Comparison of ENCODE assay signal across 22 mouse cellular contexts in the genomic region with DNA sequence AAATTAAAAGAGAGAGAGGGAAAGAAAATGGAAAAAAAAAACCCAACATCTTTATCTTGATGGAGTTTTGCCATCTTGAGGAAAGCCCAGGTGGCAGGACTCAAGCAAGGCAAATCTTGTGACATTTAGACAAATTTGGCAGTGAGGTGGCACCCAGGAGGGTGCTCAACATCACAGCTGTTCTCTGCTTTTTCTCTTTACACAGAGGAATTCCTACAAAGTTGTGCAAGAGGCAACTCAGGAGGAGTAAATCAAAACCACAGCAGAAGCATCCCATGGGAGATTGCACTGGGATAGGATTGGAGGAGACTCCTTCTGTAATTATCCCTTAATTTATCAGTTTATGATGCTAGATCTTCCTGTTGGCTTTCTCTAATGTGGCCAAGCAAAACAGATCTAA.
DNase-seq lines count a peak whose midpoint lies in the region; ATAC-seq and TF ChIP-seq lines count a peak whose summit lies in the region.
"Had no signal": no experiment of that assay in that cellular context is flagged by ENCODE, and none has a peak within 500 bp of the region (broad histone marks: within the 10 kb centered on the region; RNA-seq: fewer than 3 reads in every experiment).

No protein-coding gene starts in this region.

- H3K27ac ChIP-seq in kidney, postnatal 0 days, result no peak overlapping the region
- no peak overlapping the region for H3K27ac ChIP-seq in kidney, embryonic 15.5 days
- H3K27ac ChIP-seq: embryonic facial prominence, embryonic 13.5 days; forebrain, embryonic 10.5 days; gastrocnemius, adult 2 months; heart, embryonic 10.5 days; hindbrain, embryonic 12.5 days; liver, embryonic 14.5 days; midbrain, embryonic 13.5 days; neural tube, embryonic 15.5 days; stomach, embryonic 15.5 days had no signal

- H3K36me3 ChIP-seq in kidney, postnatal 0 days (ENCODE audit: insufficient read depth, low read length), result no peaks in the 10 kb centered on the region
- peaks cover 28% of the 10 kb centered on the region for H3K36me3 ChIP-seq in kidney, embryonic 15.5 days

- no peaks in the 10 kb centered on the region for H3K4me1 ChIP-seq in kidney, postnatal 0 days (replicated peaks; ENCODE audit: insufficient read depth, low read length)
- H3K4me1 ChIP-seq in kidney, embryonic 15.5 days, result no peaks in the 10 kb centered on the region
- H3K4me1 ChIP-seq: embryonic facial prominence, embryonic 13.5 days; forebrain, embryonic 10.5 days; heart, embryonic 10.5 days; hindbrain, embryonic 12.5 days; midbrain, embryonic 13.5 days; neural tube, embryonic 15.5 days; stomach, embryonic 15.5 days had no signal

- H3K9me3 ChIP-seq in kidney, postnatal 0 days (replicated peaks; ENCODE audit: low read length), result no peaks in the 10 kb centered on the region
- H3K9me3 ChIP-seq in kidney, embryonic 15.5 days (replicated peaks), result no peaks in the 10 kb centered on the region
- H3K9me3 ChIP-seq: embryonic facial prominence, embryonic 13.5 days; forebrain, embryonic 10.5 days; heart, embryonic 10.5 days; hindbrain, embryonic 12.5 days; midbrain, embryonic 13.5 days; neural tube, embryonic 15.5 days; stomach, embryonic 15.5 days had no signal

- H3K9ac ChIP-seq in kidney, postnatal 0 days (ENCODE audit: low read depth, low read length), result no peak overlapping the region
- H3K9ac ChIP-seq in kidney, embryonic 15.5 days, result no peak overlapping the region
- H3K9ac ChIP-seq: embryonic facial prominence, embryonic 13.5 days; hindbrain, embryonic 12.5 days; liver, embryonic 14.5 days; midbrain, embryonic 13.5 days; neural tube, embryonic 15.5 days; stomach, embryonic 15.5 days had no signal

- H3K4me3 ChIP-seq in kidney, postnatal 0 days (replicated peaks; ENCODE audit: low read depth, low read length), result no peak overlapping the region
- H3K4me3 ChIP-seq in kidney, embryonic 15.5 days (replicated peaks), result no peak overlapping the region
- H3K4me3 ChIP-seq: embryonic facial prominence, embryonic 13.5 days; forebrain, embryonic 10.5 days; gastrocnemius, adult 2 months; heart, embryonic 10.5 days; hindbrain, embryonic 12.5 days; midbrain, embryonic 13.5 days; neural tube, embryonic 15.5 days; stomach, embryonic 15.5 days had no signal

- no peak overlapping the region for H3K4me2 ChIP-seq in kidney, postnatal 0 days (ENCODE audit: low read length)
- no peak overlapping the region for H3K4me2 ChIP-seq in kidney, embryonic 15.5 days
- H3K4me2 ChIP-seq: embryonic facial prominence, embryonic 13.5 days; hindbrain, embryonic 12.5 days; midbrain, embryonic 13.5 days; neural tube, embryonic 15.5 days; stomach, embryonic 15.5 days had no signal

- DNase-seq in gastrocnemius, adult 18-20 months (ENCODE audit: low spot score), result peak; percentile 7
- no peak for DNase-seq in gastrocnemius, postnatal 10 days
- DNase-seq in kidney, postnatal 0 days (ENCODE audit: low spot score), result peak; percentile 18
- peak; percentile 18 for DNase-seq in cerebellum, adult 8-10 months
- DNase-seq in cerebellum, postnatal 36 days, result peak; percentile 18 to 26
- no peak for DNase-seq in c-Kit-positive CD71-positive TER-119-positive erythroid progenitor cells, embryonic 14.5 days (ENCODE audit: low spot score)
- no peak for DNase-seq in retina, embryonic 14.5 days (ENCODE audit: low spot score)
- DNase-seq: adrenal gland, adult 2 months; gastrocnemius, adult 2 months; kidney, adult 18-20 months; right cerebral cortex, postnatal 14 days; thymus, adult 18-20 months; thymus, postnatal 4 days had no signal

- no peak for TF ChIP-seq CTCF in kidney, postnatal 0 days (IDR thresholded peaks at IDR 0.05; ENCODE audit: low read depth)

- no peak for ATAC-seq in kidney, postnatal 0 days (replicated peaks; ENCODE audit: low FRiP score, low read depth)
- ATAC-seq in kidney, embryonic 15.5 days (replicated peaks; ENCODE audit: low FRiP score), result no peak
- ATAC-seq: midbrain, embryonic 13.5 days had no signal

- no peaks in the 10 kb centered on the region for H3K27me3 ChIP-seq in kidney, postnatal 0 days (ENCODE audit: insufficient read depth, low read length)
- no peaks in the 10 kb centered on the region for H3K27me3 ChIP-seq in kidney, embryonic 15.5 days
- H3K27me3 ChIP-seq: embryonic facial prominence, embryonic 13.5 days; hindbrain, embryonic 12.5 days; midbrain, embryonic 13.5 days; neural tube, embryonic 15.5 days; stomach, embryonic 15.5 days had no signal

Comparison
In these comparisons a context has a peak if more than half of its experiments do, and no peak if none do; other contexts are left out.
1. DNase-seq: peak in gastrocnemius, adult 18-20 months (single experiment), kidney, postnatal 0 days (single experiment), cerebellum, adult 8-10 months (single experiment) and cerebellum, postnatal 36 days (2 of 2); none in gastrocnemius, postnatal 10 days (single experiment), c-Kit-positive CD71-positive TER-119-positive erythroid progenitor cells, embryonic 14.5 days (single experiment) and retina, embryonic 14.5 days (single experiment).